ENCODE assay signal across 8 mouse cellular contexts in genomic region chr1:51445854-51446460, GRCm38 (mm10). TPM values are rescaled to one million over a fixed set of nuclear protein-coding genes. Genes with fewer than 3 reads are reported as not detected.
DNase-seq lines count a peak whose midpoint lies in the region; ATAC-seq lines count a peak whose summit lies in the region.

No protein-coding gene starts in this region.

- H3K36me3 ChIP-seq in hindbrain, embryonic 10.5 days = no peaks in the 10 kb centered on the region
- no peaks in the 10 kb centered on the region for H3K36me3 ChIP-seq in hindbrain, embryonic 12.5 days
- H3K36me3 ChIP-seq in embryonic facial prominence, embryonic 11.5 days (replicated peaks; ENCODE audit: control insufficient read depth, insufficient read depth, low read depth, low read length) = no peaks in the 10 kb centered on the region
- H3K36me3 ChIP-seq in neural tube, embryonic 14.5 days (ENCODE audit: control insufficient read depth, insufficient read depth, low read length) = no peaks in the 10 kb centered on the region

- H3K4me2 ChIP-seq in hindbrain, embryonic 12.5 days (replicated peaks) = no peak overlapping the region
- no peak overlapping the region for H3K4me2 ChIP-seq in embryonic facial prominence, embryonic 11.5 days (ENCODE audit: low read depth, low read length)
- H3K4me2 ChIP-seq in neural tube, embryonic 14.5 days (ENCODE audit: low read depth, low read length) = no peak overlapping the region

- peak; percentile 25 for DNase-seq in hindbrain, embryonic 10.5 days (ENCODE audit: low spot score)
- peak; percentile 42 for DNase-seq in embryonic facial prominence, embryonic 11.5 days (ENCODE audit: low spot score)
- peak; percentile 45 to 48 for DNase-seq in kidney, postnatal 36 days
- DNase-seq in gastrocnemius, postnatal 36 days = no peak
- no peak for DNase-seq in gastrocnemius, postnatal 14 days
- DNase-seq in T-cell, adult 2 months (ENCODE audit: low spot score) = no peak

- peaks cover 10% of the 10 kb centered on the region for H3K4me1 ChIP-seq in hindbrain, embryonic 10.5 days (replicated peaks)
- 0 out of 2 replicates have a peak, but pooled peaks cover 2% of the 10 kb centered on the region for H3K4me1 ChIP-seq in hindbrain, embryonic 12.5 days
- no peaks in the 10 kb centered on the region for H3K4me1 ChIP-seq in embryonic facial prominence, embryonic 11.5 days (ENCODE audit: control insufficient read depth, insufficient read depth, low read length)
- H3K4me1 ChIP-seq in neural tube, embryonic 14.5 days (ENCODE audit: control insufficient read depth, insufficient read depth, low read length) = 0 out of 2 replicates have a peak, but pooled peaks cover 2% of the 10 kb centered on the region

- no peak overlapping the region for H3K4me3 ChIP-seq in hindbrain, embryonic 10.5 days
- H3K4me3 ChIP-seq in hindbrain, embryonic 12.5 days = no peak overlapping the region
- no peak overlapping the region for H3K4me3 ChIP-seq in embryonic facial prominence, embryonic 11.5 days (ENCODE audit: low read depth, low read length)
- no peak overlapping the region for H3K4me3 ChIP-seq in neural tube, embryonic 14.5 days (ENCODE audit: low read depth, low read length)

- no peak for ATAC-seq in hindbrain, embryonic 12.5 days (ENCODE audit: low FRiP score)
- ATAC-seq in embryonic facial prominence, embryonic 11.5 days (replicated peaks; ENCODE audit: insufficient number of reproducible peaks, low FRiP score, low TSS enrichment, low read depth) = no peak
- ATAC-seq in neural tube, embryonic 14.5 days (ENCODE audit: low read depth) = peak; percentile 88

- H3K27me3 ChIP-seq in hindbrain, embryonic 10.5 days (ENCODE audit: insufficient read depth, poor library complexity, severe bottlenecking) = no peaks in the 10 kb centered on the region
- no peaks in the 10 kb centered on the region for H3K27me3 ChIP-seq in hindbrain, embryonic 12.5 days
- no peaks in the 10 kb centered on the region for H3K27me3 ChIP-seq in embryonic facial prominence, embryonic 11.5 days (ENCODE audit: control insufficient read depth, insufficient read depth, low read length)
- no peaks in the 10 kb centered on the region for H3K27me3 ChIP-seq in neural tube, embryonic 14.5 days (ENCODE audit: control insufficient read depth, insufficient read depth, low read length)

- no peaks in the 10 kb centered on the region for H3K9me3 ChIP-seq in hindbrain, embryonic 10.5 days
- no peaks in the 10 kb centered on the region for H3K9me3 ChIP-seq in hindbrain, embryonic 12.5 days (replicated peaks)
- H3K9me3 ChIP-seq in embryonic facial prominence, embryonic 11.5 days (replicated peaks; ENCODE audit: control insufficient read depth, low read length) = no peaks in the 10 kb centered on the region
- no peaks in the 10 kb centered on the region for H3K9me3 ChIP-seq in neural tube, embryonic 14.5 days (ENCODE audit: control insufficient read depth, low read length)

- WGBS in hindbrain, embryonic 10.5 days = 26% methylated on average over 9 of the region's 9 CpGs
- WGBS in hindbrain, embryonic 12.5 days = 22% methylated on average over 9 of the region's 9 CpGs
- 40% methylated on average over 9 of the region's 9 CpGs for WGBS in embryonic facial prominence, embryonic 11.5 days
- whole genome bisulfite sequencing in neural tube, embryonic 14.5 days = 24% methylated on average over 9 of the region's 9 CpGs

- no peak overlapping the region for H3K27ac ChIP-seq in hindbrain, embryonic 10.5 days
- no peak overlapping the region for H3K27ac ChIP-seq in hindbrain, embryonic 12.5 days
- H3K27ac ChIP-seq in embryonic facial prominence, embryonic 11.5 days (replicated peaks; ENCODE audit: low read depth, low read length) = no peak overlapping the region
- no peak overlapping the region; the same call in 1 of the 2 replicates for H3K27ac ChIP-seq in neural tube, embryonic 14.5 days (ENCODE audit: low read depth, low read length)

- no peak overlapping the region for H3K9ac ChIP-seq in hindbrain, embryonic 12.5 days
- H3K9ac ChIP-seq in embryonic facial prominence, embryonic 11.5 days (replicated peaks; ENCODE audit: low read length) = no peak overlapping the region
- no peak overlapping the region for H3K9ac ChIP-seq in neural tube, embryonic 14.5 days (replicated peaks; ENCODE audit: low read depth, low read length)

- intact Hi-C loops in gastrocnemius, postnatal 36 days (cut with DNase I) = no loop called here
- intact Hi-C loops in gastrocnemius, postnatal 14 days (cut with DNase I; ENCODE audit: low total_unique reads) = no loop called here

RNA-seq across cellular contexts. Expression of gene Nabp1, which starts 32.3 kb away (rescaled TPM):
- 6.2 and 10.2 TPM in 2 replicates for polyA plus RNA-seq in hindbrain, embryonic 10.5 days (2016; fragmentation: Nextera tagmentation; extraction: Ambion mirVana)
- 7.6 and 8.4 TPM in 2 replicates for polyA plus RNA-seq in hindbrain, embryonic 12.5 days (2016; fragmentation: Nextera tagmentation; extraction: Ambion mirVana)
- polyA plus RNA-seq in embryonic facial prominence, embryonic 11.5 days (2014; fragmentation: Nextera tagmentation; extraction: Ambion mirVana) = 7.9 and 8.0 TPM in 2 replicates
- 8.3 and 9.3 TPM in 2 replicates for polyA plus RNA-seq in neural tube, embryonic 14.5 days (2014; fragmentation: Nextera tagmentation; extraction: Ambion mirVana)
- total RNA-seq in gastrocnemius, postnatal 36 days (2021) = 10 to 100 TPM; 14.6 to 19.4 TPM
- total RNA-seq in gastrocnemius, postnatal 14 days (2021) = 10 to 100 TPM; 15.1 to 15.5 TPM

Comparison
In these comparisons a context has a peak if more than half of its experiments do, and no peak if none do; other contexts are left out.
1. DNase-seq: peak in hindbrain, embryonic 10.5 days (single experiment), embryonic facial prominence, embryonic 11.5 days (single experiment) and kidney, postnatal 36 days (2 of 2); none in gastrocnemius, postnatal 36 days (0 of 2), gastrocnemius, postnatal 14 days (single experiment) and T-cell, adult 2 months (single experiment).